Mouse (Mus musculus): ENCODE data around the gene Agpat1. TPM values are rescaled to one million over a fixed set of nuclear protein-coding genes. Genes with fewer than 3 reads are reported as not detected.
A peak's percentile ranks its signal among the peaks of the same experiment; 100 is the strongest.

Gene Agpat1
- polyA plus RNA-seq, 1 experiment, result 236 TPM

- H3K4me3 ChIP-seq (ENCODE audit: insufficient read depth, low read length), result peak overlapping the region; percentile 75
- TF ChIP-seq CTCF (IDR thresholded peaks at IDR 0.05; ENCODE audit: extremely low read depth, insufficient read depth, low read length), result no peak
- peak; percentile 81 for TF ChIP-seq POLR2A (IDR thresholded peaks at IDR 0.05; ENCODE audit: extremely low read depth, insufficient read depth, low read length)
- peaks cover 5% of the 10 kb centered on the region; the same call in 1 of the 2 replicates for H3K4me1 ChIP-seq (ENCODE audit: control insufficient read depth, insufficient read depth, low read length)
- H3K27ac ChIP-seq (ENCODE audit: insufficient read depth, low read length), result peak overlapping the region; percentile 97
These were observed 23.3 kb downstream of the Agpat1 start for GRCm38 (mm10) chr17:34627093-34627942.

- peak within 1 kb of the TSS; percentile 97 for H3K27ac ChIP-seq (ENCODE audit: insufficient read depth, low read length)
- H3K4me1 ChIP-seq (ENCODE audit: control insufficient read depth, insufficient read depth, low read length), result peaks cover 5% of the 10 kb centered on the region; the same call in 1 of the 2 replicates
- peak within 1 kb of the TSS; percentile 75 for H3K4me3 ChIP-seq (ENCODE audit: insufficient read depth, low read length)
- TF ChIP-seq POLR2A (IDR thresholded peaks at IDR 0.05; ENCODE audit: extremely low read depth, insufficient read depth, low read length) (no peak), CTCF (IDR thresholded peaks at IDR 0.05; ENCODE audit: extremely low read depth, insufficient read depth, low read length) (no peak)
These were observed 24.0 kb downstream of the Agpat1 start, which contains the start of gene Ppt2 for GRCm38 (mm10) chr17:34627943-34628643. Gene Ppt2, minus strand, starts transcription at chr17:34628510.

GRCm38 (mm10) chr17:34628644-34628967 is 24.5 kb downstream of the Agpat1 start:
- Histone ChIP-seq H3K4me3 (ENCODE audit: insufficient read depth, low read length) (peak overlapping the region; percentile 75), H3K27ac (ENCODE audit: insufficient read depth, low read length) (peak overlapping the region; percentile 97; the same call in 1 of the 2 replicates), H3K4me1 (ENCODE audit: control insufficient read depth, insufficient read depth, low read length) (peaks cover 5% of the 10 kb centered on the region; the same call in 1 of the 2 replicates)
- TF ChIP-seq CTCF (IDR thresholded peaks at IDR 0.05; ENCODE audit: extremely low read depth, insufficient read depth, low read length), result no peak
- no peak for TF ChIP-seq POLR2A (IDR thresholded peaks at IDR 0.05; ENCODE audit: extremely low read depth, insufficient read depth, low read length)

- H3K27ac ChIP-seq (ENCODE audit: insufficient read depth, low read length), result peak within 1 kb of the TSS; percentile 97
- H3K4me3 ChIP-seq (ENCODE audit: insufficient read depth, low read length), result peak within 1 kb of the TSS; percentile 75
- peaks cover 5% of the 10 kb centered on the region; the same call in 1 of the 2 replicates for H3K4me1 ChIP-seq (ENCODE audit: control insufficient read depth, insufficient read depth, low read length)
- TF ChIP-seq POLR2A (IDR thresholded peaks at IDR 0.05; ENCODE audit: extremely low read depth, insufficient read depth, low read length) (peak; percentile 70), CTCF (IDR thresholded peaks at IDR 0.05; ENCODE audit: extremely low read depth, insufficient read depth, low read length) (no peak)
These were observed 25.2 kb downstream of the Agpat1 start, which contains the start of gene Prrt1 for GRCm38 (mm10) chr17:34629221-34629751. Gene Prrt1, plus strand, starts transcription at chr17:34629533.

- peak overlapping the region; percentile 62 for H3K27ac ChIP-seq (ENCODE audit: insufficient read depth, low read length)
- H3K4me1 ChIP-seq (ENCODE audit: control insufficient read depth, insufficient read depth, low read length), result peaks cover 5% of the 10 kb centered on the region; the same call in 1 of the 2 replicates
- TF ChIP-seq CTCF (IDR thresholded peaks at IDR 0.05; ENCODE audit: extremely low read depth, insufficient read depth, low read length) (no peak), POLR2A (IDR thresholded peaks at IDR 0.05; ENCODE audit: extremely low read depth, insufficient read depth, low read length) (no peak)
- peak overlapping the region; percentile 75 for H3K4me3 ChIP-seq (ENCODE audit: insufficient read depth, low read length)
These were observed 25.9 kb downstream of the Agpat1 start for GRCm38 (mm10) chr17:34629796-34630603.

- H3K27ac ChIP-seq (ENCODE audit: insufficient read depth, low read length), result peak overlapping the region; percentile 94
These were observed 26.8 kb downstream of the Agpat1 start for GRCm38 (mm10) chr17:34630761-34631301.

GRCm38 (mm10) chr17:34631647-34632046 is 27.6 kb downstream of the Agpat1 start:
- H3K4me1 ChIP-seq (ENCODE audit: control insufficient read depth, insufficient read depth, low read length), result peaks cover 5% of the 10 kb centered on the region; the same call in 1 of the 2 replicates
- TF ChIP-seq POLR2A (IDR thresholded peaks at IDR 0.05; ENCODE audit: extremely low read depth, insufficient read depth, low read length), result no peak
- no peak for TF ChIP-seq CTCF (IDR thresholded peaks at IDR 0.05; ENCODE audit: extremely low read depth, insufficient read depth, low read length)
- peak overlapping the region; percentile 75 for H3K4me3 ChIP-seq (ENCODE audit: insufficient read depth, low read length)
- peak overlapping the region; percentile 21 for H3K27ac ChIP-seq (ENCODE audit: insufficient read depth, low read length)

More at GRCm38 (mm10) chr17:34630761-34631301, 26.8 kb downstream of the Agpat1 start:
- TF ChIP-seq CTCF (IDR thresholded peaks at IDR 0.05; ENCODE audit: extremely low read depth, insufficient read depth, low read length) (no peak), POLR2A (IDR thresholded peaks at IDR 0.05; ENCODE audit: extremely low read depth, insufficient read depth, low read length) (no peak)
- Histone ChIP-seq H3K4me3 (ENCODE audit: insufficient read depth, low read length) (peak overlapping the region; percentile 75), H3K4me1 (ENCODE audit: control insufficient read depth, insufficient read depth, low read length) (peaks cover 5% of the 10 kb centered on the region; the same call in 1 of the 2 replicates)

GRCm38 (mm10) chr17:34632261-34632691 is 28.2 kb downstream of the Agpat1 start:
- TF ChIP-seq POLR2A (IDR thresholded peaks at IDR 0.05; ENCODE audit: extremely low read depth, insufficient read depth, low read length), result peak; percentile 64; the same call in 1 of the 2 replicates
- TF ChIP-seq CTCF (IDR thresholded peaks at IDR 0.05; ENCODE audit: extremely low read depth, insufficient read depth, low read length), result no peak
- H3K27ac ChIP-seq (ENCODE audit: insufficient read depth, low read length), result peak overlapping the region; percentile 50; the same call in 1 of the 2 replicates
- peak overlapping the region; percentile 75 for H3K4me3 ChIP-seq (ENCODE audit: insufficient read depth, low read length)
- H3K4me1 ChIP-seq (ENCODE audit: control insufficient read depth, insufficient read depth, low read length), result peaks cover 5% of the 10 kb centered on the region; the same call in 1 of the 2 replicates

Data from cortical plate, adult 2 months (tissue).